Mouse (Mus musculus) liver, embryonic 14.5 days (tissue): ENCODE results near the gene Chst12. TPM values are rescaled to one million over a fixed set of nuclear protein-coding genes. Genes with fewer than 3 reads are reported as not detected.
"Not testable (repeated sequence)": the region's sequence is repeated elsewhere in the genome, so short reads cannot be mapped to it uniquely, and the experiment has no call there.

Experiments used
- ATAC-seq: fragments of 200-750 bp; cut with Nextera tagmentation; 2 replicates; pipeline ENCODE4 v1.8.0; 2017; ENCODE audit warnings: moderate number of reproducible peaks, mild to moderate bottlenecking, moderate library complexity; ENCODE audit not compliant: insufficient read depth
- DNase-seq, 3 experiments: peaks; one replicate each; pipeline ENCODE4 v3.0.0-alpha.2; 2012 to 2013; ENCODE audit warnings: low read depth in 3 of 3, low spot score in 3 of 3
- H3K27ac ChIP-seq: fragments of 300-500 bp; sonication (generic); 2 replicates; pipeline ENCODE4 v1.5.1; 2014; ENCODE audit warnings: moderate library complexity, mild to moderate bottlenecking, control low read depth, inconsistent platforms
- H3K27me3 ChIP-seq: fragments of 300-500 bp; sonication (generic); 2 replicates; pipeline ENCODE4 v1.6.1; 2014; ENCODE audit warnings: mild to moderate bottlenecking, low read length, moderate library complexity; ENCODE audit not compliant: control insufficient read depth, insufficient read depth
- H3K36me3 ChIP-seq: fragments of 300-500 bp; sonication (generic); replicated peaks from 2 replicates; pipeline ENCODE4 v1.6.1; 2014; ENCODE audit warnings: low read depth; ENCODE audit not compliant: control insufficient read depth, insufficient read depth
- H3K4me1 ChIP-seq, 2 experiments: fragments of 200-500 bp in 1 of 2; fragments of 300-500 bp in 1 of 2; sonication (generic) in 1 of 2; replicated peaks; 2 replicates each; pipeline ENCODE4 v1.6.1; 2012 to 2014; ENCODE audit warnings: antibody characterized with exemption in 1 of 2, inconsistent platforms in 1 of 2, low read length in 1 of 2; ENCODE audit not compliant: control insufficient read depth in 2 of 2, insufficient read depth in 2 of 2
- H3K4me2 ChIP-seq: fragments of 300-500 bp; sonication (generic); 2 replicates; pipeline ENCODE4 v1.6.1; 2014; ENCODE audit warnings: low read depth, mild to moderate bottlenecking, control low read depth, moderate library complexity
- H3K4me3 ChIP-seq, 2 experiments: fragments of 200-500 bp in 1 of 2; fragments of 300-500 bp in 1 of 2; sonication (generic) in 1 of 2; 2 replicates each; pipeline ENCODE4 v1.5.1; 2012 to 2014; ENCODE audit warnings: low read depth in 2 of 2, low read length in 2 of 2, mild to moderate bottlenecking in 2 of 2, control low read depth in 1 of 2, inconsistent platforms in 1 of 2, moderate library complexity in 1 of 2; ENCODE audit not compliant: insufficient read depth in 1 of 2
- H3K9ac ChIP-seq: fragments of 300-500 bp; sonication (generic); replicated peaks from 2 replicates; pipeline ENCODE4 v1.6.1; 2014; ENCODE audit warnings: mild to moderate bottlenecking, control low read depth, moderate library complexity
- H3K9me3 ChIP-seq: fragments of 300-500 bp; sonication (generic); 2 replicates; pipeline ENCODE4 v1.6.1; 2016; ENCODE audit warnings: low read length, mixed read lengths; ENCODE audit not compliant: control insufficient read depth
- CTCF ChIP-seq: IDR thresholded peaks from 2 replicates; pipeline ENCODE4 v1.5.1; 2016; ENCODE audit warnings: antibody characterized with exemption, low read depth, control low read depth
- EP300 ChIP-seq: IDR thresholded peaks from 2 replicates; pipeline ENCODE4 v1.6.1; 2016; ENCODE audit warnings: antibody characterized with exemption, low read depth
- WGBS: fragments of 180-500 bp; shearing (Covaris S2); extraction: QIAGEN DNeasy Blood & Tissue Kit; methylation state at CpG from one replicate; pipeline ENCODE4 v1.1.7; 2014; ENCODE audit not compliant: insufficient replicate concordance; 5-methylcytosine and 5-hydroxymethylcytosine counted together
- polyA plus RNA-seq, 2 experiments: library from polyadenylated mRNA; depleted of rRNA in 1 of 2; stranded (reverse) in 1 of 2; unstranded in 1 of 2; fragments of >200 nt; fragmentation: Nextera tagmentation in 1 of 2; extraction: Ambion mirVana in 1 of 2; gene quantifications; 2 replicates each; pipeline versions ENCODE4 v1.2.1 to v1.2.3; 2012 to 2014

The Chst12 gene
- polyA plus RNA-seq, 2 experiments: 4.3 to 5.4 TPM

DNA sequence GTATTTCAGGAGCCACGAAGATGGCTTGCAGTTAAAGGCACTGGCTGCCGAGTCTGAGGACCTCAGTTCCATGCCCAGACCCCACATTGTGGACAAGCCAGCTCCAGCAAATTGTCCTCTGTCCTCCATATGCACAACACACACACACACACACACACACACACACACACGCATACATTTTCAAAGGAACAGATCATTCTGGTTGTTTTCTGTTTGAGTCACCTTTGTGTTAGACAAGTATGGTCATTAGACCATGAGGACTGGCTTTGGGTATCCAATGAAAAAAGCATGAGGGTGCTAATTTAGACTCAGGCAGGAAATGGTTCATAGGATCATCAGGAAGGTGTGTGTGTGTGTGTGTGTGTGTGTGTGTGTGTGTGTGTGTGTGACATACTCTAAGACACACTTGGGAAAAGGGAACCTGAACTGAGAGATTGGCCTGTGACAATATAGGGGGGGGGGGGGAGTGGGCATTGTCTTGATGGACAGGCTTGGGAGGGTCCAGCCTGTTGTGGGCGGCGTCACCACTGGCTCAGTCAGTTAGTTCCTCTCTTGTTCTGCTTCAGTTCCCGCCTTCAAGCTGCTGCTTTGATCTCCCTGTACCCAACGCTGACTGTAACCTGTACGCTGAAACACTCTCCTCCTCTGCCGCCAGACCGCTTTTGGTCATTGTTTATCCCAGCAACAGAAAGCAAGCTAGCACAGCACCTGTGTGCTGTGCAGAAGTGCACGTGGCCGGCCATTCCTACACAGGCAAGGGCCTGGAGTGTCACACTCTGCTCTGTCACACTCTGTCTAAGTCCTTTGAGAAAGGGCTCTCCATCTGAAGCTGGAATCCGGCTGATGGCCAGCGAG lies 3.1 kb upstream of the Chst12 start:
- Histone ChIP-seq H3K9me3 (no peaks in the 10 kb centered on the region), H3K27ac (peak overlapping the region; percentile 4; the same call in 1 of the 2 replicates), H3K9ac (peak overlapping the region; percentile 14), H3K36me3 (no peaks in the 10 kb centered on the region), H3K4me1 (peaks cover 13 to 28% of the 10 kb centered on the region in 2 experiments), H3K4me2 (peak overlapping the region; percentile 60), H3K4me3 (peak overlapping the region in 1 of 2 experiments; percentile 14; a peak in 1 of 4 replicates), H3K27me3 (no peaks in the 10 kb centered on the region)
- 14% methylated on average over 14 of the region's 14 CpGs for WGBS
- ATAC-seq (no peak), DNase-seq (no peak)
- TF ChIP-seq EP300: no peak
- no peak for TF ChIP-seq CTCF

DNA sequence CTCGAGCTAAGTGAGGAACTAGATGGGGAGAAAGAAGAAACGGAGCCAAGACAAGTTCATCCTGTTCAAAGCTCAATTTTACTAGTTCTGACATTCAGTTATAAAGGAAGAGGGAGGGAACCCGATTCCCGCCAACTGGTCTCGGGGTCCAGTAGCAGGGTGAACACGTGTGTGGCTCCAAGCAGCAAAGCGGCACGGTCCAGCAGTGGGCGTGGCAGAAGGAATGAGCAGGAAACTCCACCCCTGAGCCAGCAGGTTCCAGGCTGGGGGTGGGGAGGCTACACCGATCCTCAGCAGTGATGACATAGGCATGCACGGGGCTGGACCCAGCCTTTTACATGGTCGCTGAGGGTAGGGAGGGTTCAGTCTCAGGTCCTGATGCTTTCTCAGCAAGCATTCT lies 2.4 kb upstream of the Chst12 start:
- peak overlapping the region; percentile 60 for H3K4me2 ChIP-seq
- peak overlapping the region; percentile 14 for H3K9ac ChIP-seq
- DNase-seq (peak in 2 of 3 experiments; percentile 36), ATAC-seq (0 out of 2 replicates have a peak, but pooled peaks have one; percentile 4)
- H3K4me3 ChIP-seq: peak overlapping the region; percentile 14 to 28; a peak in 3 of 4 replicates
- under 1% methylated on average over 12 of the region's 12 CpGs for WGBS
- H3K27me3 ChIP-seq, H3K27ac ChIP-seq, H3K36me3 ChIP-seq, H3K9me3 ChIP-seq: not testable (repeated sequence)
- peaks cover 13 to 36% of the 10 kb centered on the region in 2 experiments for H3K4me1 ChIP-seq

DNA sequence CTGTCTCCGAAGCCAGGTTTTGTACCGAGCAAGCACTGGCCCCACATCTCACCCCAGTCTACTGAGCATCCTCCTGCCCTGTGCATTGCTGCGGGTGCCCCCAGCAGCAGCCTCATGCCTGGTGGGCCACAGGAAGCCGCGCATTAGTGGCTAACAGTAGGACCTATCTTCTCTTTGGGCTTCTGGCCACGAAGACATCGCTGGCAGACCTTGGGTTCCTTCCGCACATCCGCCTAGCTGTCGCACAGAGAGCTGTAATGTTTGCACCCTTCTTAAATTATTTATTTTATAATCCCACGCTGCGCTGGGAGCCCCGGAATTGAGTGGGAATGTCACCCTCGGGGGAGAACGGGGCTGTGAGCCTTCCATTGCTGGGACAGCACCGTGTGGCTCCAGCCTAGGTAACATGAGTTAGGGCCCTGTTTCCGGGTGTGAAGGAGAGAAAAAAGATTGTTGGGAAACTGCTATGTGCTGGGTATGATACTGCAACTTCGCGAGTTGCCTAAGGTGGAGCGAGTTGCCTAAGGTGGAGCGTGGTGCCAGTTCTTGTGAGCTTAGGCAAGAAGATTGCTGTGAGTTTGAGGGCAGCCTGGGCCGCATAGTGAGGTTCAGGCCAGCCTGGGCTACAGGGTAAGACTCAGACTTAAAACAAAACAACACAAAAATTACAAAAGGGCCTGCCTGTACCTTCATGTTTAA lies 895 bp downstream of the Chst12 start:
- 0 out of 2 replicates have a peak, but pooled peaks have one; percentile 2 for ATAC-seq
- Histone ChIP-seq H3K4me1 (peaks cover 13 to 52% of the 10 kb centered on the region in 2 experiments), H3K27ac (peak overlapping the region; percentile 28), H3K4me2 (peak overlapping the region; percentile 83), H3K9ac (peak overlapping the region; percentile 49), H3K4me3 (peak overlapping the region; percentile 50 to 63), H3K36me3 (no peaks in the 10 kb centered on the region), H3K9me3 (no peaks in the 10 kb centered on the region), H3K27me3 (no peaks in the 10 kb centered on the region)
- TF ChIP-seq EP300: no peak
- peak; percentile 2; the same call in 1 of the 2 replicates for TF ChIP-seq CTCF
- 18% methylated on average over 22 of the region's 22 CpGs for WGBS
- no peak for DNase-seq

DNA sequence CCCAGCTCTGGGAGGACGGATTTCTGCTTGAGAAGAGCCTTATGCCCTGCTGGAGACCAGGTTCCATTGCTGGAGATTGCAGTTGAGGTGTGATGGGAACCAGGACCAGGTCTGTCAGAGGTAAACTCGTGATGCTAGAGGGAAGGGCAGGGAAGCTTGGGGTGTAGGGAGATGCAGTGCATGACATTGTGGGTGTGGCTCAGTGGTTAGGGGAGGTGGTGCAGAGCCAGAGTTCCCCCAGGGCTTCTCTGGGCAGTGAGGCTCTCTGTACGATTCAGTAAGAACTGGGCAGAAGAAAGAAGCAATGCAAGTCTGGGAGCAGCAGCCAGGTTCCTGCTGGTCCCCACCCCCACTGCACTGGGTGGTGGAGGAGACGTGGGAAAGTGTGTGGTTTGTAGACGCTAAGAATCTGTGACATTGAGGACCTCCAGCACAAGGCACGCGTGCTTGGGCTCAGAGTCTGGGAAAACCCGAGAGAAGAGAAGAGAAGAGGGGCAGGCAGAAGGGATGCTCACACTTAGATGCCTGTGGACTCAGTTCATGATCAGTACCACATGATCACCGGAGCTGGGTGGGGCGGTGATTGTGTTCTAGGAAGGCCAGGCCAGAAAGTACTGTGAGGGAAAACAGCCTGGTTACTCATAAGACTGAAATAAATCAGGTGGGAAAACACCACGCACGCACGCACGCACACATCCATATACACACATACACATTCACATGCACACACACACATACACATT lies 2.3 kb downstream of the Chst12 start:
- no peak overlapping the region for H3K27ac ChIP-seq
- no peak overlapping the region for H3K9ac ChIP-seq
- H3K36me3 ChIP-seq: no peaks in the 10 kb centered on the region

More for the DNA sequence above, 2.3 kb downstream of the Chst12 start:
- ATAC-seq (no peak), DNase-seq (no peak)
- H3K4me1 ChIP-seq: peaks cover 13 to 48% of the 10 kb centered on the region in 2 experiments
- TF ChIP-seq CTCF (no peak), EP300 (no peak)
- H3K4me2 ChIP-seq: peak overlapping the region; percentile 83; the same call in 1 of the 2 replicates
- 46% methylated on average over 14 of the region's 14 CpGs for WGBS
- H3K4me3 ChIP-seq: no peak overlapping the region
- no peaks in the 10 kb centered on the region for H3K9me3 ChIP-seq
- H3K27me3 ChIP-seq: no peaks in the 10 kb centered on the region
